Comparison of ENCODE assay signal across 9 mouse cellular contexts in the genomic region with DNA sequence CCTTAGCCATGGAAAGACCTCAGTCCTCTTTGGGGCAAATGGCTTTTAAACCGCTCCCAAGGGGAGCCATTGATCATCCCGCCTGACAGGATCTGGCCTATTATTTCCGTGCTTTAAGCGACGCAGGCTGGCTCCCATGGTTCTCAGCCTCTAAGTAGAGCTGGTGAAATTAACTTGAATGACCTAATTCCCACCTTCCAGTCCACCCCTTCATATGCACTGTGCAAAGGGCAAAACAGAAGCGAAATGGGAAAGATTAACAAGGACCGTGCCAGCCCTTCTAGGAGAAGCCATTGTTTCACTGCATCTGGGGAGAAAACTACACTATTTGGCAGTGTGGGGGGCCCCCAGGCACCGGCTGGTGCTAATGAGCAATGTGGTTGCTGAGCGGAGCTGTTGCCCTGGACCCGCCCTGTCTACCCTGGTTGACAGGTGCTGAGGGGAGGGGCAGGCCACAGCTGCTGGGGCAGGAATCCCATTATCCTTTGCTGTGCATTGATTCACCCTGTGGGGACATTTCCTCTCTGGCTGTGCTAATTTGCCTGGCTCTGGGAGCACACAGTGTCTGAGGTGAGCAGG.
DNase-seq lines count a peak whose midpoint lies in the region; ATAC-seq and TF ChIP-seq lines count a peak whose summit lies in the region.
"Had no signal": no experiment of that assay in that cellular context is flagged by ENCODE, and none has a peak within 500 bp of the region (broad histone marks: within the 10 kb centered on the region; RNA-seq: fewer than 3 reads in every experiment).

No protein-coding gene starts in this region.

- no peaks in the 10 kb centered on the region for H3K36me3 ChIP-seq in CH12.LX (replicated peaks in 1 of 2; ENCODE audit: control insufficient read depth in 1 of 2, insufficient read depth in 1 of 2, low read length in 1 of 2)
- H3K36me3 ChIP-seq in embryonic facial prominence, embryonic 12.5 days, result no peaks in the 10 kb centered on the region
- H3K36me3 ChIP-seq in intestine, embryonic 16.5 days (ENCODE audit: control insufficient read depth, insufficient read depth, low read length), result no peaks in the 10 kb centered on the region
- H3K36me3 ChIP-seq in midbrain, embryonic 15.5 days (replicated peaks), result no peaks in the 10 kb centered on the region

- no peak overlapping the region for H3K4me2 ChIP-seq in CH12.LX (ENCODE audit: insufficient read depth, low read depth, poor library complexity, severe bottlenecking)
- no peak overlapping the region for H3K4me2 ChIP-seq in embryonic facial prominence, embryonic 12.5 days (replicated peaks)
- H3K4me2 ChIP-seq in intestine, embryonic 16.5 days (ENCODE audit: low read depth, low read length), result peak overlapping the region; percentile 24; the same call in 1 of the 2 replicates
- H3K4me2 ChIP-seq in midbrain, embryonic 15.5 days, result peak overlapping the region; percentile 2; the same call in 1 of the 2 replicates

- intact Hi-C loops in gastrocnemius, postnatal 14 days (cut with DNase I; ENCODE audit: low total_unique reads), result no loop called here

- dilution Hi-C loops in CH12.LX (cut with MboI; ENCODE audit: extremely low pct_ligation_motif_present, extremely low pct_unique_long_range_greater_than_20kb, low sequenced_read_pairs), result no loop called here

- no peak for TF ChIP-seq POLR2A in CH12.LX (IDR thresholded peaks at IDR 0.05; ENCODE audit: low read depth, low read length)

- no peak overlapping the region for H3K9ac ChIP-seq in CH12.LX (ENCODE audit: insufficient read depth, low read depth)
- H3K9ac ChIP-seq in embryonic facial prominence, embryonic 12.5 days, result no peak overlapping the region
- H3K9ac ChIP-seq in intestine, embryonic 16.5 days (ENCODE audit: low read depth, low read length), result no peak overlapping the region
- H3K9ac ChIP-seq in midbrain, embryonic 15.5 days, result no peak overlapping the region

- 15% methylated on average over 10 of the region's 10 CpGs for WGBS in embryonic facial prominence, embryonic 12.5 days
- WGBS in intestine, embryonic 16.5 days, result 18% methylated on average over 10 of the region's 10 CpGs
- WGBS in midbrain, embryonic 15.5 days, result 9% methylated on average over 10 of the region's 10 CpGs

- H3K4me1 ChIP-seq in CH12.LX (ENCODE audit: control insufficient read depth in 1 of 2, insufficient read depth in 2 of 2), result peaks cover 10 to 28% of the 10 kb centered on the region in 2 experiments
- peaks cover 13% of the 10 kb centered on the region for H3K4me1 ChIP-seq in embryonic facial prominence, embryonic 12.5 days
- H3K4me1 ChIP-seq in intestine, embryonic 16.5 days (ENCODE audit: control insufficient read depth, insufficient read depth, low read length), result peaks cover 5% of the 10 kb centered on the region; the same call in 1 of the 2 replicates
- peaks cover 19% of the 10 kb centered on the region for H3K4me1 ChIP-seq in midbrain, embryonic 15.5 days

- peak; percentile 74; the same call in 1 of the 2 replicates for ATAC-seq in embryonic facial prominence, embryonic 12.5 days (ENCODE audit: insufficient number of reproducible peaks, insufficient read depth, low FRiP score, low TSS enrichment)
- peak; percentile 66 for ATAC-seq in intestine, embryonic 16.5 days
- ATAC-seq in midbrain, embryonic 15.5 days (replicated peaks), result peak; percentile 92
- ATAC-seq: Patski had no signal

- TF ChIP-seq RAD21 in CH12.LX (IDR thresholded peaks at IDR 0.05; ENCODE audit: low read depth, low read length), result no peak

- TF ChIP-seq CTCF in CH12.LX (conservative IDR thresholded peaks at IDR 0.05 in 1 of 2, IDR thresholded peaks at IDR 0.05 in 1 of 2; ENCODE audit: low read depth in 2 of 2, low read length in 2 of 2), result no peak

- H3K27me3 ChIP-seq in CH12.LX (replicated peaks), result no peaks in the 10 kb centered on the region
- H3K27me3 ChIP-seq in embryonic facial prominence, embryonic 12.5 days, result no peaks in the 10 kb centered on the region
- H3K27me3 ChIP-seq in intestine, embryonic 16.5 days (replicated peaks; ENCODE audit: control insufficient read depth, insufficient read depth, low read length), result no peaks in the 10 kb centered on the region
- H3K27me3 ChIP-seq in midbrain, embryonic 15.5 days (replicated peaks), result no peaks in the 10 kb centered on the region

- peak; percentile 49 for DNase-seq in CH12.LX (ENCODE audit: extremely low read depth)
- no peak for DNase-seq in urinary bladder, postnatal 14 days (ENCODE audit: low spot score)
- no peak for DNase-seq in urinary bladder, postnatal 36 days (ENCODE audit: low spot score in 2 of 2)
- DNase-seq in spleen, postnatal 36 days (ENCODE audit: low spot score in 2 of 2), result no peak
- no peak for DNase-seq in gastrocnemius, postnatal 14 days

- in situ Hi-C loops in CH12.LX (cut with MboI; ENCODE audit: low pct_ligation_motif_present, low pct_unique_long_range_greater_than_20kb, low sequenced_read_pairs), result no loop called here

- H3K27ac ChIP-seq in CH12.LX (ENCODE audit: insufficient read depth, low read depth), result no peak overlapping the region
- no peak overlapping the region for H3K27ac ChIP-seq in embryonic facial prominence, embryonic 12.5 days
- no peak overlapping the region for H3K27ac ChIP-seq in intestine, embryonic 16.5 days (ENCODE audit: low read length)
- H3K27ac ChIP-seq in midbrain, embryonic 15.5 days, result peak overlapping the region; percentile 68

- H3K79me2 ChIP-seq in CH12.LX (replicated peaks; ENCODE audit: control insufficient read depth, extremely low read depth, insufficient read depth, poor library complexity, severe bottlenecking), result no peaks in the 10 kb centered on the region

- no peak overlapping the region for H3K4me3 ChIP-seq in CH12.LX (replicated peaks in 1 of 3; ENCODE audit: low read depth in 2 of 3, low read length in 2 of 3, poor library complexity in 1 of 3)
- H3K4me3 ChIP-seq in embryonic facial prominence, embryonic 12.5 days, result no peak overlapping the region
- H3K4me3 ChIP-seq in intestine, embryonic 16.5 days (ENCODE audit: low read length), result no peak overlapping the region
- no peak overlapping the region for H3K4me3 ChIP-seq in midbrain, embryonic 15.5 days

- no peak for TF ChIP-seq EP300 in CH12.LX (IDR thresholded peaks at IDR 0.05; ENCODE audit: low read length)

- no peaks in the 10 kb centered on the region for H3K9me3 ChIP-seq in CH12.LX (replicated peaks; ENCODE audit: low read length)
- H3K9me3 ChIP-seq in embryonic facial prominence, embryonic 12.5 days, result no peaks in the 10 kb centered on the region
- no peaks in the 10 kb centered on the region for H3K9me3 ChIP-seq in intestine, embryonic 16.5 days (ENCODE audit: control insufficient read depth, low read length)
- no peaks in the 10 kb centered on the region for H3K9me3 ChIP-seq in midbrain, embryonic 15.5 days

TF ChIP-seq in CH12.LX, 34 proteins besides CTCF, POLR2A, EP300 and RAD21:
- 0 out of 2 replicates have a peak, but pooled peaks have one; percentile 25 for TF ChIP-seq TCF12 (IDR thresholded peaks at IDR 0.05; ENCODE audit: low read depth, low read length)
- no peak for TF ChIP-seq ZC3H11A (IDR thresholded peaks at IDR 0.05; ENCODE audit: low read depth, low read length)

Comparison
In these comparisons a context has a peak if more than half of its experiments do, and no peak if none do; other contexts are left out.
1. H3K4me2 ChIP-seq: peak in intestine, embryonic 16.5 days (single experiment) and midbrain, embryonic 15.5 days (single experiment); none in CH12.LX (single experiment) and embryonic facial prominence, embryonic 12.5 days (single experiment).
2. Peak in every context shown above with its lines, with median percentiles within 50 percentile points of each other: ATAC-seq.